Comparison of ENCODE assay signal across 28 mouse cellular contexts in the genomic region with DNA sequence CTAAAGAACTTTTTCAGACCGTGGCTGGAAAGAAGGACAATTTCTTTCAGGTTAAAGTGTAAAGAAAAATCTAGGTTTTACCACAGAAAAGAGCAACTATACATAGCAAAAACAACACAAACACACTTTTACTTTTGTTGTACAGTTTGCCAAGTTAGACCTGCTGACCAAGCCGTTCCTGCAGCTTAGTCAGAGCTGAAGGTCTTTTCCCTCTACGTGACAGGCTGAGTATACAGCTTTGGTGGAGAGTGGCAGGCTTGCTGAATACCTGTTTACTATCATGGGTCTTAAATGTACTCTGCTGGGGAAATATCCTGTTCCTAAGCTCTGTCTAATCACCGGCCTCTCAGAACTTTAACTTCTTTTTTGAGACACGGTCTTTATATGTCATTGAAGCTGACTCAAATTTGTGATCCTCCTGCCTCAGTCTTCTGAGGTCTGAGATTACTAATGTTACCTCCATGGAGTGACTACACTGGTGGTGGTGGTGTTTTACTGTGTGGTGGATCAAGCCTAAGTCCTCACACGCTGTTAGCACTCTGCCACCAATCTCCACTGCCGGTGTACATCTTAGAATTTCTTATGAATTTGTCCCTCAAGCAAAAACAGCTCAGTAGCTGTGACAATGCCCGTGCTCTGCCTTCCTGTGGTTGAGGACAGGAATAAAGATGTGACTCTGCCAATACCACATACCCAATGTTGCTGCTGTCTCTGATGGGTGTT. TPM values are rescaled to one million over a fixed set of nuclear protein-coding genes. Genes with fewer than 3 reads are reported as not detected.
DNase-seq lines count a peak whose midpoint lies in the region; ATAC-seq and TF ChIP-seq lines count a peak whose summit lies in the region.
"Had no signal": no experiment of that assay in that cellular context is flagged by ENCODE, and none has a peak within 500 bp of the region (broad histone marks: within the 10 kb centered on the region; RNA-seq: fewer than 3 reads in every experiment).

No protein-coding gene starts in this region.

- no peaks in the 10 kb centered on the region for H3K9me3 ChIP-seq in CH12.LX (replicated peaks; ENCODE audit: low read length)
- H3K9me3 ChIP-seq: embryonic facial prominence, embryonic 10.5 days; embryonic facial prominence, embryonic 15.5 days; forebrain, embryonic 13.5 days; G1E; heart, embryonic 13.5 days; hindbrain, embryonic 10.5 days; limb, embryonic 10.5 days; limb, embryonic 15.5 days; liver, embryonic 13.5 days; midbrain, embryonic 12.5 days had no signal

- peak overlapping the region; percentile 0; the same call in 1 of the 2 replicates for H3K27ac ChIP-seq in heart, adult 2 months
- H3K27ac ChIP-seq in CH12.LX (ENCODE audit: insufficient read depth, low read depth) = no peak overlapping the region
- H3K27ac ChIP-seq: embryonic facial prominence, embryonic 10.5 days; embryonic facial prominence, embryonic 15.5 days; forebrain, embryonic 13.5 days; heart, embryonic 13.5 days; hindbrain, embryonic 10.5 days; hindbrain, postnatal 0 days; limb, embryonic 10.5 days; limb, embryonic 15.5 days; liver, embryonic 13.5 days; midbrain, embryonic 12.5 days had no signal

- peaks cover 19% of the 10 kb centered on the region for H3K4me1 ChIP-seq in heart, adult 2 months (ENCODE audit: control insufficient read depth, insufficient read depth, low read length)
- H3K4me1 ChIP-seq in CH12.LX (ENCODE audit: control insufficient read depth in 1 of 2, insufficient read depth in 2 of 2) = peaks cover 17 to 62% of the 10 kb centered on the region in 2 experiments

- no peaks in the 10 kb centered on the region for H3K27me3 ChIP-seq in heart, adult 2 months (ENCODE audit: control insufficient read depth, insufficient read depth, low read length)
- H3K27me3 ChIP-seq in CH12.LX (replicated peaks) = no peaks in the 10 kb centered on the region
- H3K27me3 ChIP-seq: embryonic facial prominence, embryonic 15.5 days; forebrain, embryonic 13.5 days; heart, embryonic 13.5 days; limb, embryonic 15.5 days; liver, embryonic 13.5 days; midbrain, embryonic 12.5 days had no signal

- no peak for TF ChIP-seq POLR2A in heart, adult 2 months (IDR thresholded peaks at IDR 0.05; ENCODE audit: insufficient read depth, low read depth, low read length)
- no peak for TF ChIP-seq POLR2A in CH12.LX (IDR thresholded peaks at IDR 0.05; ENCODE audit: low read depth, low read length)

- dilution Hi-C loops in CH12.LX (cut with MboI; ENCODE audit: extremely low pct_ligation_motif_present, extremely low pct_unique_long_range_greater_than_20kb, low sequenced_read_pairs) = no loop called here

- TF ChIP-seq EP300 in heart, adult 2 months (IDR thresholded peaks at IDR 0.05; ENCODE audit: insufficient read depth, low read depth, low read length) = no peak
- TF ChIP-seq EP300 in CH12.LX (IDR thresholded peaks at IDR 0.05; ENCODE audit: low read length) = no peak

- H3K4me2 ChIP-seq in CH12.LX (ENCODE audit: insufficient read depth, low read depth, poor library complexity, severe bottlenecking) = no peak overlapping the region
- H3K4me2 ChIP-seq: embryonic facial prominence, embryonic 15.5 days; forebrain, embryonic 13.5 days; heart, embryonic 13.5 days; limb, embryonic 15.5 days; liver, embryonic 13.5 days; midbrain, embryonic 12.5 days had no signal

- H3K4me3 ChIP-seq in heart, adult 2 months = no peak overlapping the region
- no peak overlapping the region for H3K4me3 ChIP-seq in CH12.LX (replicated peaks in 1 of 3; ENCODE audit: low read depth in 2 of 3, low read length in 2 of 3, poor library complexity in 1 of 3)
- H3K4me3 ChIP-seq: embryonic facial prominence, embryonic 10.5 days; embryonic facial prominence, embryonic 15.5 days; forebrain, embryonic 13.5 days; heart, embryonic 13.5 days; hindbrain, embryonic 10.5 days; limb, embryonic 10.5 days; limb, embryonic 15.5 days; liver, embryonic 13.5 days; midbrain, embryonic 12.5 days had no signal

- H3K36me3 ChIP-seq in heart, adult 2 months (ENCODE audit: control insufficient read depth, insufficient read depth, low read length) = peaks cover 11% of the 10 kb centered on the region
- H3K36me3 ChIP-seq in CH12.LX (replicated peaks in 1 of 2; ENCODE audit: control insufficient read depth in 1 of 2, insufficient read depth in 1 of 2, low read length in 1 of 2) = peaks cover 34 to 82% of the 10 kb centered on the region in 2 experiments

- 70% methylated on average over 8 of the region's 8 CpGs for WGBS in heart, adult 2 months

- no peak for TF ChIP-seq RAD21 in CH12.LX (IDR thresholded peaks at IDR 0.05; ENCODE audit: low read depth, low read length)

- peak; percentile 62; the same call in 1 of the 2 replicates for ATAC-seq in monocyte, adult 5-6 weeks (replicated peaks; ENCODE audit: insufficient number of reproducible peaks, low FRiP score, low TSS enrichment, poor library complexity, severe bottlenecking)
- ATAC-seq: forebrain, embryonic 13.5 days; hindbrain, postnatal 0 days; intestine, embryonic 16.5 days had no signal

- no peak overlapping the region for H3K9ac ChIP-seq in heart, adult 2 months (ENCODE audit: low read depth, low read length)
- no peak overlapping the region for H3K9ac ChIP-seq in CH12.LX (ENCODE audit: insufficient read depth, low read depth)
- H3K9ac ChIP-seq: embryonic facial prominence, embryonic 15.5 days; forebrain, embryonic 13.5 days; heart, embryonic 13.5 days; limb, embryonic 15.5 days; liver, embryonic 13.5 days; midbrain, embryonic 12.5 days had no signal

- intact Hi-C loops in heart, adult 2 months (cut with DNase I) = no loop called here
- intact Hi-C loops in heart, postnatal 25 days (cut with DNase I) = no loop called here
- intact Hi-C loops in left cerebral cortex, postnatal 10 days (cut with DNase I) = no loop called here

- no peak for TF ChIP-seq CTCF in heart, adult 2 months (IDR thresholded peaks at IDR 0.05)
- no peak for TF ChIP-seq CTCF in CH12.LX (conservative IDR thresholded peaks at IDR 0.05 in 1 of 2, IDR thresholded peaks at IDR 0.05 in 1 of 2; ENCODE audit: low read depth in 2 of 2, low read length in 2 of 2)

- DNase-seq in heart, adult 2 months = no peak
- no peak for DNase-seq in heart, postnatal 25 days (ENCODE audit: low spot score)
- peak; percentile 36 for DNase-seq in CD4-positive, CD25-positive, alpha-beta regulatory T cell, adult 2 months (ENCODE audit: low read depth, low spot score)
- peak; percentile 15 for DNase-seq in CH12.LX (ENCODE audit: extremely low read depth)
- DNase-seq in c-Kit-positive CD71-positive TER-119-positive erythroid progenitor cells, embryonic 14.5 days (ENCODE audit: low spot score) = no peak
- no peak for DNase-seq in left cerebral cortex, postnatal 10 days (ENCODE audit: extremely low spot score in 1 of 2, low spot score in 2 of 2)
- DNase-seq: adrenal gland, postnatal 25 days; cerebellum, adult 2 months; cerebellum, postnatal 14 days; heart, postnatal 10 days; kidney, adult 8-10 months; layer of hippocampus, postnatal 36 days; liver, embryonic 13.5 days; lung, adult 18-20 months; right cerebral cortex, postnatal 14 days; thymus, postnatal 4 days had no signal

- in situ Hi-C loops in CH12.LX (cut with MboI; ENCODE audit: low pct_ligation_motif_present, low pct_unique_long_range_greater_than_20kb, low sequenced_read_pairs) = no loop called here

- peaks cover 12% of the 10 kb centered on the region for H3K79me2 ChIP-seq in heart, adult 2 months (replicated peaks; ENCODE audit: control insufficient read depth, insufficient read depth, low read length)
- H3K79me2 ChIP-seq in CH12.LX (replicated peaks; ENCODE audit: control insufficient read depth, extremely low read depth, insufficient read depth, poor library complexity, severe bottlenecking) = peaks cover 35% of the 10 kb centered on the region

TF ChIP-seq in CH12.LX, 34 proteins besides CTCF, POLR2A, EP300 and RAD21:
- no peak for TF ChIP-seq ELF1 (IDR thresholded peaks at IDR 0.05; ENCODE audit: low read depth, low read length)
- TF ChIP-seq TBP (conservative IDR thresholded peaks at IDR 0.05; ENCODE audit: low read depth, low read length) = no peak
- TF ChIP-seq CHD1 (IDR thresholded peaks at IDR 0.05; ENCODE audit: low read depth, low read length) = no peak
- TF ChIP-seq USF1 (IDR thresholded peaks at IDR 0.05; ENCODE audit: low read depth, low read length) = no peak
- no peak for TF ChIP-seq HCFC1 (IDR thresholded peaks at IDR 0.05; ENCODE audit: low read depth, low read length)
- no peak for TF ChIP-seq KAT2A (IDR thresholded peaks at IDR 0.05; ENCODE audit: insufficient replicate concordance, low read length)
- no peak for TF ChIP-seq MEF2A (IDR thresholded peaks at IDR 0.05; ENCODE audit: borderline replicate concordance, low read depth, low read length)
- TF ChIP-seq RCOR1 (conservative IDR thresholded peaks at IDR 0.05; ENCODE audit: low read depth, low read length) = no peak
- no peak for TF ChIP-seq ZC3H11A (IDR thresholded peaks at IDR 0.05; ENCODE audit: low read depth, low read length)
- TF ChIP-seq USF2 (conservative IDR thresholded peaks at IDR 0.05; ENCODE audit: low read depth, low read length) = no peak
- no peak for TF ChIP-seq SIN3A (IDR thresholded peaks at IDR 0.05; ENCODE audit: low read length)
- no peak for TF ChIP-seq TCF12 (IDR thresholded peaks at IDR 0.05; ENCODE audit: low read depth, low read length)
- TF ChIP-seq E2F4 (IDR thresholded peaks at IDR 0.05; ENCODE audit: insufficient replicate concordance, low read depth, low read length) = no peak

RNA-seq across cellular contexts. Expression of a gene that starts 31.6 kb away (rescaled TPM):
- 10 to 100 TPM; 17.1 to 18.1 TPM for total RNA-seq in heart, adult 2 months (2021)
- 8.9 and 12.7 TPM in 2 replicates for polyA plus RNA-seq in heart, adult 2 months (2012; rRNA removed)
- 10 to 100 TPM; 15.7 to 16.9 TPM for total RNA-seq in heart, postnatal 25 days (2021)
- total RNA-seq in CH12.LX (2012; rRNA removed) = 12.8 and 12.9 TPM in 2 replicates
- 12.2 and 12.3 TPM in 2 replicates for total RNA-seq in CH12.LX (2014; rRNA removed)
- polyA plus RNA-seq in CH12.LX (2012; ENCODE audit: insufficient read length, low read depth) = 14.0 and 15.6 TPM in 2 replicates
- 50.6 to 62.5 TPM (median 51.5 TPM) in 3 replicates for total RNA-seq in monocyte, adult 5-6 weeks (2017)
- total RNA-seq in left cerebral cortex, postnatal 10 days (2021) = 10 to 100 TPM; 23.2 to 24.7 TPM

Comparison
In these comparisons a context has a peak if more than half of its experiments do, and no peak if none do; other contexts are left out.
1. DNase-seq: peak in CD4-positive, CD25-positive, alpha-beta regulatory T cell, adult 2 months (single experiment) and CH12.LX (single experiment); none in heart, adult 2 months (0 of 2), heart, postnatal 25 days (single experiment), c-Kit-positive CD71-positive TER-119-positive erythroid progenitor cells, embryonic 14.5 days (single experiment) and left cerebral cortex, postnatal 10 days (0 of 2).